Mouse (Mus musculus) embryo, embryonic 11.5 days (tissue): Measurements from ENCODE around the gene Slc32a1.

ENCODE experiments used
- DNase-seq: peaks from one replicate; pipeline ENCODE4 v3.0.0-alpha.2; 2012; ENCODE audit warnings: low read depth, low spot score

Gene Slc32a1

DNA sequence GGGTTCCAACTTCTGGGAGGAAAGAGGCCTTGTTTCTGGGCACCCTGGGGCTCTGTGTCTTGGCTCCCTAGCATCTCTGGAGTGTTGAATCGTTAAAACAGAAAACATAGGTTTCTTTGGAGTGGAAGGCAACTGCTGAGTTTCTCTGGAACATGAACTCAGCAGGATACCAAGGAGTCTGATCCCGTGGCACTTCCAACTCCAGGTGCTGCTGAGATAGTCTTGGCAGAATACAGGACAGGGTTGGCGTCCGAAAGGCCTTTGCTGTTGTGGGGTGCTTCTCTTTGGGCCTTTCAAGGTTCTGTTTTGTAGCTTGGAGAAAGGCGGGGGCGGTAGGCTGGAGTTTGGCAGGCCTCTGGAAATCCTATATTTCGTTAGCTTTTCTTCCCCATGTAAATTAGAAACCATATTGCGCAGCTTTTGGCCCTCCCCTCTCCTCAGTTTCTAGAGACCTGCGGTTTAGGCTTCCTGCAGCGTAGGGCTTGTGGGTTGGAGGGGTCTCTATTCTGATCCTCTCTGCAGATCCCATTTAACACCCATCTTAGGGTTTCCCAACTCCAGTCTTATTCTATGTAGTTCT is 2.2 kb downstream of the Slc32a1 start:
- no peak for DNase-seq

DNA sequence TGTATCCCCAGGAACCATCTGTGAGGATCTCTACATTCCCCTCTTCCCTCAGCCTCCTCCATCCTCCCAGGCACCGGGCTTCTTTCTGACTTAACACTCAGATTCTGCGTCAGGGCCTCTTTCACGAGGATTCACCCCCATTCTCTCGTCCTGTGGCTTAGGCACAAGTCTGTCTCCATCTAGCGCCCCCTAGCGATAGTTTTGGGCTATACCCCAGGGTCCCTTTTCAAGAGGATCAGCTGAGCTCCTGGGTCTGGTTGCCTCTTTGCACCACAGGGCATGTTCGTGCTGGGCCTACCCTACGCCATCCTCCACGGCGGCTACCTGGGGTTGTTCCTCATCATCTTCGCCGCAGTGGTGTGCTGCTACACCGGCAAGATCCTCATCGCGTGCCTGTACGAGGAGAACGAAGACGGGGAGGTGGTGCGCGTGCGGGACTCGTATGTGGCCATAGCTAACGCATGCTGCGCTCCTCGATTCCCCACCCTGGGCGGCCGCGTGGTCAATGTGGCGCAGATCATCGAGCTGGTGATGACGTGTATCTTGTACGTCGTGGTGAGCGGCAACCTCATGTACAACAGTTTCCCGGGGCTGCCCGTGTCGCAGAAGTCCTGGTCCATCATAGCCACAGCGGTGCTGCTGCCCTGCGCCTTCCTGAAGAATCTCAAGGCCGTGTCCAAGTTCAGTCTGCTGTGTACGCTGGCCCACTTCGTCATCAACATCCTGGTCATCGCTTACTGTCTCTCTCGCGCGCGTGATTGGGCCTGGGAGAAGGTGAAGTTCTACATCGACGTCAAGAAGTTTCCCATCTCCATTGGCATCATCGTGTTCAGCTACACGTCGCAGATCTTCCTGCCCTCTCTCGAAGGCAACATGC is 3.2 kb downstream of the Slc32a1 start:
- DNase-seq = no peak

GRCm38 (mm10) chr2:158614418-158614955 is 3.9 kb downstream of the Slc32a1 start:
- DNase-seq = no peak

DNA sequence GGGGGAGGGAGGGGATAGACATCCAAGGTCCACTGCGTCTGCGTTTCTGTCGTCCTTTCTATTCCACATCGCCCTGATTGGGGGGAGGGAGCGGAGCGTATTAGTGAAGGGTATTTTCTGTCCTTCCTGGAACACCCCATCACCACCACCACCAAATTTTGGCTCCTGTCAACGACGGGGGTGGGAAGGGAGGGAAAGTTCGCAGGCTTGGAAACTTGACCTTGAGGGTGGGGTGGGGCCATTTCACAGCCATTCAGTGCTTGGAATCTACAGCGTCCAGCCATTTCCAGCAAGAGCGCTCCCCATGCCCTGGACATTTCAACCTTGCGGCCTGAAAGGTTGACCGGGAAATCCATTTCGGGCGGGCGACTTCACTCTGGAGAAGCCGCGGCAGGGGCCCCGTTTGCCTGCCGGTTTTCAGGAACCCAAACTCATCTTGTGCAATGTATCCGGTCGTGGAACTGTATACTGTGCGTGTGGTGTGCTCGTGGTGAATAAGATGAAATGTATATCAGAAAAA is 4.7 kb downstream of the Slc32a1 start:
- no peak for DNase-seq

DNA sequence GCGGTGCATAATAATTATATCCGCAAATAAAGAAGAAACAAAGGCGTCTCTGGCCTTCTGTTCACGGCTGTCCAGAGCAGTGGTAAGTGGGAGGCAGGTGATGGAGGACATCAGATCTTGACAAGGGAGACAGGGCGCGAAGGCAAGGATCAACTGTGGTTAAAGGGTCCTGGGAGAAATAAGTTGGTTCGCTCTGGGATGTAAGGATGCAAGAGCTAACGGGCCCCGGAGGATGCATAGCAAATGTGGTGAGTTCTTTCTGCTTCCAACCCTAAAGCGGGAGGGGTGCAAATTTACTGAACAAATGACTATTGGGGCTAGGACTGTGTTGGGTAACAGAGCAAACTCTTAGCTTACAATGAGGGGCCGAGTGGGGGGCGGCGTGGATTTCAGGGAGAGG is 5.1 kb downstream of the Slc32a1 start:
- DNase-seq = no peak

DNA sequence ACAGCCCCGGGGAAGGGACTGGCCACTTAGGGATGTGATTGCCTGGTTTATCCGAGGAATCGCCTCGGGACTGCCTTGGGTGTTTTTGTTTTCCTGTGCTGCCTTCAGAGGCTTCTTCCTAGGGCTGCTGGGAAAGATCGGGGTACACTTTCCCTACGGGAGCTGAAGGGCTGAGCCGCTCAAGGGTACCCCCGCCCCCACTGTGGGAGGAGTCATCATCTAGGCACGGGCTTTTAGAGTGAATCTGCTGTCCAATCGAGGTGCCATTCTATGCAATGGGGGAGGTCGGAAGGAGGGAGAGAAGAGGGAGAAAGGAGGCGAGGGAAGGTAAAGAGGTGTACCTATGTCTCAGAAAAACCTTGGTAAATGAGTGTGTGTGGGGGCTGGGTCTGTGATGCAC is 5.7 kb downstream of the Slc32a1 start:
- no peak for DNase-seq

GRCm38 (mm10) chr2:158616790-158617189 is 6.2 kb downstream of the Slc32a1 start:
- no peak for DNase-seq

GRCm38 (mm10) chr2:158624718-158625222 is 14.2 kb downstream of the Slc32a1 start, which contains the start of gene Actr5:
Gene Actr5, plus strand, starts transcription at chr2:158624888.
- DNase-seq = peak; percentile 94

DNA sequence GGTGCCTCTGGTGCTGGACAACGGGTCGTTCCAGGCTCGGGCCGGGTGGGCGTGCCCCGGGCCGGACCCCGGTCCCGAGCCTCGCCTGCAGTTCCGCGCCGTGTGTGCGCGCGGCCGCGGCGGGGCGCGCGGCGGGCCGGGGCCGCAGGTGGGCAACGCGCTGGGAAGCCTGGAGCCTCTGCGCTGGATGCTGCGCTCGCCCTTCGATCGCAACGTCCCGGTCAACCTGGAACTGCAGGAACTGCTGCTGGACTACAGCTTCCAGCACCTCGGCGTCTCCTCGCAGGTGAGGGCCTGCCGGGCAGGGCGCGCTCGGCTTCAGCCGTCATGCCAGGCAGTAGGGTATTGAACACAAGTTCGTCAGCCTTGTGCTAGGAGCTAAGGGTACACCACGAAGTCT is 14.7 kb downstream of the Slc32a1 start:
- no peak for DNase-seq

- DNase-seq = no peak
Observed at GRCm38 (mm10) chr2:158625697-158626096, 15.1 kb downstream of the Slc32a1 start.

GRCm38 (mm10) chr2:158628858-158629257 is 18.3 kb downstream of the Slc32a1 start:
- no peak for DNase-seq

DNA sequence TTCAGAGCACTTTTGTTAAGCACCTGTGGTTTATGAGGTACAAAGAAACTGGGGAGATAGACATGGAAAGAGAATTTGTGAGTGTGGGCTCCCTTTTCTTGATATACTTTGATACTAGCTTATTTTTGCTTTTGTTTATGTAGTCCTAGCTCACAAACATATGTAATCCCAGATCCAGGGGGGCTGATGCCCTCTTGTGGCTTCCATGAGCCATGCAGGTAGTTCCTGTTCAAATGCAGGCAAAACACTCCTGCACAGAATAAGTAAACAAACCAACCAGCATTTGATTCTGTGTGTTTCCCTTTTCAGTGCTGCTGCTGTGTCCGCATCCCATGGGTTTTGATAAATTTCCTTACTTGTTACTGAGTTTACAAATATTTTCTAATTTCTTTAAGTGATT is 18.8 kb downstream of the Slc32a1 start:
- DNase-seq = no peak

- DNase-seq = no peak
Observed at GRCm38 (mm10) chr2:158631873-158632272, 21.3 kb downstream of the Slc32a1 start.

GRCm38 (mm10) chr2:158641869-158642268 is 31.3 kb downstream of the Slc32a1 start:
- DNase-seq = peak; percentile 54

- DNase-seq = no peak
Observed at GRCm38 (mm10) chr2:158642587-158642986, 32.0 kb downstream of the Slc32a1 start.

DNA sequence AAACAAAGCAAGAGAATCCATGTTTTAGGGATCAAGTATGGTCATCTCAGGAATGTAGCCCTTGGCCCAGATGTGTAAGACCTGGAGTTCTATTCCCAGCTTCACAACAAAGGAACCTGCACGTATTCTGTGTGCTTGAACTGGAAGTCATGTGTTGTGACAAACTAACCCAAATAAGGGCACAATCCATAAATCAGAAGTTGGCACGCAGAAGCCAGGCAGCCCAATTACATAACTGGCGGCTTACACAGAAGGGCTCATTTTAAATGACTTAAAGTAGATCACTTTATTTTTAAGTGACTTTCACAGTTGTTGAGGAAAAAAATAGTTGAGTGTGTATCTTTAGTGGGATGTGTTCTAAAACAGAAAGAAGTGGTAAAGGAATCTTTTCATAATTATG is 33.2 kb downstream of the Slc32a1 start:
- DNase-seq = no peak

GRCm38 (mm10) chr2:158651159-158651908 is 40.8 kb downstream of the Slc32a1 start:
- no peak for DNase-seq

DNA sequence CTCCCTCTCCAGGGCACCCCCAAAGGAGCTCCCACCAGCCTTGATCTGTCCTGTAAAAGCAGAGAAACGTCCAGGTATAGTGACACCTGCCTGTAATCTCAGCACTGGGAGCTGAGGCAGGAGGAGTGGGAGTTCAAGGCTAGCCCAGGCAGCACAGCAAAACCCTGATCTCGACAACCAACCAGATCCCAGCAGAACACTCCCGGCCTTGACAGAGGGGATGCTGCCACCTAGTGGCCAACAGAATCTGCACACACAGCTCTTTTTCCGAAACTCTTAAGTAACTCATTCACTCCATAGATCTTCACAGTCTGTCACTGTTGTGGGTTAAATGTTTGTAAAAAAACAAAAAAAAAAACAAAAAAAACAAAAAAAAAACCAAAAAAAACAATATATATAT is 42.4 kb downstream of the Slc32a1 start:
- peak; percentile 62 for DNase-seq

DNA sequence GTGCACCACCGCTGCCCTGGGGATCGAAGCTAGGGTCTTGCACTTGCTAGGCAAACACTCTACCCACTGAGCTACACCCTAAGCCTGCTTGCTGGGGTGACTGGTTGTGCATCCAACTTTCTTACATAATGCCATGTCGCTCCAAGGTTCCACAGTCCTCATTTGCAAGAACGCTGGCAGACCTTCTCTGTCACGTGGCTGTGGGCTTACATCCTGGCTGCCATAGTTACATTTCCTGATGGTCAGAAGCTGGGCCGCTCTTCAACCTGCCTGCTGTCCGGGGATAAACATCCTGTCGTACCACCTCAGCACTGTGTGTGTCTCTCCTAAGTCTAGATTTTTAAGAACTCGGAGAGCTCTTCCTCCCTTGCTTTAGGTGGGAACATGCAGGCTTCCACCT is 44.1 kb downstream of the Slc32a1 start:
- no peak for DNase-seq

DNA sequence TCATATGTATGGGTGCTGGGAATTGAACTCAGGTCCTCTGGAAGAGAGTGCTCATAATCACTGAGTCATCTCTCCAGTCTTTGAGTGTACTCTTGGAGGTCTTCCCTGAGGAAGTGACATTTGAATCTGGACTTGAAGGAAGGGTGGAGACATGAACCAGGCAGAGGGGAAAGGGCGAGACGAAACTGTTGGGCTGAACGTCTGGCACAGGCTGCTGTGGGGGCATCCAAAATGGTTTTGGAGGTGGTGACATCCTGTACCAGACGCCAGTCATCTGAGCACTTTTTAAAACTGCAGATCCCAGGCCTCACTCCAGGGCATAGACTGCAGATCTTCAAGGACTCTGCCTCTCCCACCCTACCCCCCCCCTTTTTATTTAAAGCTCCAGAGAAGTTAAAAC is 45.2 kb downstream of the Slc32a1 start:
- DNase-seq = no peak

- DNase-seq = no peak
Observed at GRCm38 (mm10) chr2:158658822-158659221, 48.3 kb downstream of the Slc32a1 start.

- no peak for DNase-seq
Observed at GRCm38 (mm10) chr2:158659346-158659745, 48.8 kb downstream of the Slc32a1 start.
